Mouse (Mus musculus) left cerebral cortex, adult 11 months (tissue): ENCODE measurements around the gene Gm10488.
"Not testable (repeated sequence)": the region's sequence is repeated elsewhere in the genome, so short reads cannot be mapped to it uniquely, and the experiment has no call there.

ENCODE experiments used
- DNase-seq: peaks from one replicate; pipeline ENCODE4 v3.0.0; 2022; ENCODE audit warnings: low spot score

The Gm10488 gene

GRCm38 (mm10) chrX:29976014-29976413 lies at the start of gene Gm10488:
Gene Gm10488 (plus strand): TSS chrX:29976314.
- not testable (repeated sequence) for DNase-seq
